Mouse (Mus musculus): ENCODE results near the gene Gadd45g. TPM values are rescaled to one million over a fixed set of nuclear protein-coding genes. Genes with fewer than 3 reads are reported as not detected.

Gene Gadd45g
- polyA plus RNA-seq, 1 experiment from 2014 or later = 192 TPM

DNA sequence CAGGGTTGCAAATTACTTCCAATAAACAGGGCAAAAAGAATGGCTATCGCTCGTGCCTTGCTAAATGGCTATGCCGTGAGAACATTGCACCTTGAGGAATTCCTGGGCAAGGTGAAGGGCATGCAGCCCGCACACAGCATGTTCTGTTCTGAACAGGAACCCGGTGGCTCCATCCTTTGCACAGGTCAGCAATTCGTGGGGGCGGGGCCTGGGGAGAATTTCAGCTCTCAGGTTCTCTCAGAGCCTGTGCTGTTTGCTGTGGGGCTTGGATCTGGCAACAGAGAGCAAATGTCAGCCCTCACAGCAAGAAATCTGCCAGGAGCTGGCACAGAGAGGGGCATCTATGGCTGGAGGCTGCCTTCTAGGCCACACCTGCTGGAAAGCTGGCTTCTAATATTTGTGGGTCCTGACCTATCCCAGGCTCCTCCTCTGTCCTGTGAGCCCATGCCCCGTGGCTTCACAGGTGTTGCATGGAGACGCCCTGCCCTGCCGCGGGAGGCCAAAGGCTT, 19.7 kb downstream of the Gadd45g start:
- H3K4me1 ChIP-seq = 0 out of 2 replicates have a peak, but pooled peaks cover 6% of the 10 kb centered on the region
- no peak overlapping the region for H3K27ac ChIP-seq (replicated peaks)
- 0 out of 2 replicates have a peak, but pooled peaks cover 6% of the 10 kb centered on the region for H3K9me3 ChIP-seq (replicated peaks)
- peaks cover 32% of the 10 kb centered on the region for H3K27me3 ChIP-seq (ENCODE audit: low read depth, poor library complexity, severe bottlenecking)
- H3K4me3 ChIP-seq = no peak overlapping the region
- H3K36me3 ChIP-seq = no peaks in the 10 kb centered on the region
- DNase-seq (ENCODE audit: low spot score) = no peak
- WGBS = 82% methylated on average over 11 of the region's 11 CpGs

- no peak for DNase-seq (ENCODE audit: low spot score)
- no peaks in the 10 kb centered on the region for H3K36me3 ChIP-seq
- no peaks in the 10 kb centered on the region for H3K9me3 ChIP-seq (replicated peaks)
- H3K27me3 ChIP-seq (ENCODE audit: low read depth, poor library complexity, severe bottlenecking) = peaks cover 32% of the 10 kb centered on the region
- 0 out of 2 replicates have a peak, but pooled peaks cover 6% of the 10 kb centered on the region for H3K4me1 ChIP-seq
- WGBS = 65% methylated on average over 12 of the region's 12 CpGs
- H3K4me3 ChIP-seq = no peak overlapping the region
- H3K27ac ChIP-seq (replicated peaks) = 0 out of 2 replicates have a peak overlapping the region, but pooled peaks have one; percentile 17
These were observed 22.1 kb downstream of the Gadd45g start for GRCm38 (mm10) chr13:51868491-51869128.

DNA sequence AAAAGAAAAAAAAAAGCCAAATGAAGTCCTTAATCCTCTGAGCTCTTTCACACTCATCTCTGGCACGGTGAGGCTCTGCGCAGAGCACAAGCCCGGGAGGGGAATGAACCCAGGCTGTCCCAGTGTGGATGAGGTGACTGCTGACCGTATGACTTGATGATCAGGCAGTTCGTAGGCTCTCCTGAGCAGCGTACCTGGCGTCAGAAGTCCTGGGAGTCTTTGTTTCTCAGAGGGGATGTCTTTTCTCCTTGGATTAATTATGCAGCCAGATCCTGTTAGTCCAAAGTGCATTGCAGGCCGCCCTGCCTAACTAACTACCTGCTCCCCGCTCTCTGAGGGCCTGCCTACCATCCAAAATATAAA, 22.6 kb downstream of the Gadd45g start:
- no peak for DNase-seq (ENCODE audit: low spot score)
- Histone ChIP-seq H3K27me3 (ENCODE audit: low read depth, poor library complexity, severe bottlenecking) (peaks cover 32% of the 10 kb centered on the region), H3K4me1 (0 out of 2 replicates have a peak, but pooled peaks cover 6% of the 10 kb centered on the region), H3K9me3 (replicated peaks) (no peaks in the 10 kb centered on the region), H3K27ac (replicated peaks) (no peak overlapping the region), H3K4me3 (no peak overlapping the region), H3K36me3 (no peaks in the 10 kb centered on the region)
- WGBS = 67% methylated on average over 9 of the region's 9 CpGs

DNA sequence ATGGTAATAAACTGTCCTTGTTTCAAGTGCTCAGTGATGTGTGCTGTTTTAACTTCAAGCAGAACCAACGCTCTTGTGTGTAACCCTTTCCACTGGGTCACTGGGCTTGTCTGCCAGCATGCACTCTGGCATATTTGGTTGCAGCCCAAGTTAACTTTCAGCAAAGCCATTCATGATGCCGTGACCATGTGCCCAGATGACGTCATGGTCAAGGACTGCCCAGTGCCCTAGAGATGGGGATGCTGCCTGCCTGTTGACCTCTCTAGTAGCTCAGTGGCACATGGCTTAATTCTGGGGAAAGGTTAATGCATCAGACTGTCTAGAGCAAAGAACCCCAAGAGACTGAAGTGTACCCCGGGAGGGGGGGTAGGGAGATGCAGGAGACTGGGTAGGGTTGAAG, 24.7 kb downstream of the Gadd45g start:
- no peak overlapping the region for H3K4me3 ChIP-seq
- WGBS = 94% methylated on average over 4 of the region's 4 CpGs
- no peak overlapping the region for H3K27ac ChIP-seq (replicated peaks)
- no peaks in the 10 kb centered on the region for H3K9me3 ChIP-seq (replicated peaks)
- H3K36me3 ChIP-seq = no peaks in the 10 kb centered on the region
- DNase-seq (ENCODE audit: low spot score) = no peak
- peaks cover 28% of the 10 kb centered on the region for H3K27me3 ChIP-seq (ENCODE audit: low read depth, poor library complexity, severe bottlenecking)
- H3K4me1 ChIP-seq = 0 out of 2 replicates have a peak, but pooled peaks cover 6% of the 10 kb centered on the region

- Histone ChIP-seq H3K27me3 (ENCODE audit: low read depth, poor library complexity, severe bottlenecking) (peaks cover 18% of the 10 kb centered on the region), H3K9me3 (replicated peaks) (no peaks in the 10 kb centered on the region), H3K36me3 (no peaks in the 10 kb centered on the region), H3K4me3 (no peak overlapping the region), H3K27ac (replicated peaks) (no peak overlapping the region), H3K4me1 (0 out of 2 replicates have a peak, but pooled peaks cover 6% of the 10 kb centered on the region)
- WGBS = 89% methylated on average over 9 of the region's 9 CpGs
- DNase-seq (ENCODE audit: low spot score) = no peak
These were observed 25.9 kb downstream of the Gadd45g start for GRCm38 (mm10) chr13:51872252-51872962.

DNA sequence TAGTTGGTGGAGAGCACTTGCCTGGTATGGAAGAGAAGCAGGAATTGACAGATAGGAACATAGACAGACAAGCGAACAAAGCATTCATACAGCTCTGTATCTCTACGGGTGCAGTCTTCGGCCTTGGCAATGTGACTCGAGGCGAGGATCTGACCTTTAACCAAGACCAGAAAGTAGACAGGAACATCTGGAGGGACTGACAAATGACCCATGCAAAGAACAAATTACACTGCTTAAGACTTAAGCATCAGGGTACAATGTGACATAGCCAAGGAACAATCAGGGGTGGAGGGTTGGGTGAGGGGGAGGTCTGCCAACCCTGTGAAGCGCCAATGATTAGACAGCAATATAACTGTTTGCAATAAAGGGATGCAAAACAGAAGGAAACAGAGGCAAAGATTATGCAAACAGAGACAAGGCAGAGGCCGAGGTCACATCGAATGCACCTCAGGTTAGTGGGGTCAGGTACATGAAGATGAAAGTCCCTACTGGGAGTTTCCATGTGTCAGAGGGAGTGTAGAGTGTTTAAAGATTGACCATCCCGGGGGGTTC, 26.6 kb downstream of the Gadd45g start:
- Histone ChIP-seq H3K4me1 (0 out of 2 replicates have a peak, but pooled peaks cover 6% of the 10 kb centered on the region), H3K27me3 (ENCODE audit: low read depth, poor library complexity, severe bottlenecking) (peaks cover 14% of the 10 kb centered on the region), H3K4me3 (no peak overlapping the region), H3K27ac (replicated peaks) (no peak overlapping the region), H3K36me3 (no peaks in the 10 kb centered on the region), H3K9me3 (replicated peaks) (no peaks in the 10 kb centered on the region)
- DNase-seq (ENCODE audit: low spot score) = no peak
- WGBS = 93% methylated on average over 9 of the region's 9 CpGs

- WGBS = 88% methylated on average over 5 of the region's 5 CpGs
These were observed 27.3 kb downstream of the Gadd45g start for GRCm38 (mm10) chr13:51873786-51874185.

GRCm38 (mm10) chr13:51876131-51876530, 29.7 kb downstream of the Gadd45g start:
- Histone ChIP-seq H3K9me3 (replicated peaks) (no peaks in the 10 kb centered on the region), H3K4me3 (no peak overlapping the region), H3K36me3 (no peaks in the 10 kb centered on the region), H3K4me1 (peaks cover 8% of the 10 kb centered on the region), H3K27ac (replicated peaks) (no peak overlapping the region), H3K27me3 (ENCODE audit: low read depth, poor library complexity, severe bottlenecking) (peaks cover 4% of the 10 kb centered on the region; the same call in 1 of the 2 replicates)
- no peak for DNase-seq (ENCODE audit: low spot score)
- 88% methylated on average over 12 of the region's 12 CpGs for WGBS

More at GRCm38 (mm10) chr13:51873786-51874185, 27.3 kb downstream of the Gadd45g start:
- no peaks in the 10 kb centered on the region for H3K36me3 ChIP-seq
- H3K4me3 ChIP-seq = no peak overlapping the region
- DNase-seq (ENCODE audit: low spot score) = no peak
- peaks cover 6% of the 10 kb centered on the region; the same call in 1 of the 2 replicates for H3K27me3 ChIP-seq (ENCODE audit: low read depth, poor library complexity, severe bottlenecking)
- H3K4me1 ChIP-seq = peaks cover 2% of the 10 kb centered on the region; the same call in 1 of the 2 replicates
- no peak overlapping the region for H3K27ac ChIP-seq (replicated peaks)
- H3K9me3 ChIP-seq (replicated peaks) = no peaks in the 10 kb centered on the region

DNA sequence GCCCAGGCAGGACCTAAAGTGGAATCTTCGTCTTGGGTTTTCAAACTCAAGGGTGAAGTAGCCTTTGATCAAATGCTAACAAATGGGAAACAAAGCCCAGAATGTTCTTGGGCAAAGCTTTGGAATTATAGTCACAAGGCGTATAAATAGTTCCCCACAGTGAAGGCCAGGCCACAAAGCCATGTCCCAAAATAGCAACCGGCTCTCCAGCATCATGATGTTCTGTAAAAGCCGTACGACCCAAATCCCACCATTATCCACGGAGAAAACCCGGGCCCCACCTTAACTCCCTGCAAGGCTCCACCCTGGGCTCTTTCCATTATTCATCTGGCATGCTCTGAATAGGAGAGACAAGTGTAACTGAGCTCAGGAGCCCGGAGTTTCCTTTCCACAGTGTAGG, 32.3 kb downstream of the Gadd45g start:
- H3K4me3 ChIP-seq = no peak overlapping the region
- DNase-seq (ENCODE audit: low spot score) = no peak
- no peaks in the 10 kb centered on the region for H3K36me3 ChIP-seq
- peaks cover 7% of the 10 kb centered on the region; the same call in 1 of the 2 replicates for H3K27me3 ChIP-seq (ENCODE audit: low read depth, poor library complexity, severe bottlenecking)
- peaks cover 31% of the 10 kb centered on the region for H3K4me1 ChIP-seq
- H3K9me3 ChIP-seq (replicated peaks) = no peaks in the 10 kb centered on the region
- 52% methylated on average over 8 of the region's 8 CpGs for WGBS
- H3K27ac ChIP-seq (replicated peaks) = 0 out of 2 replicates have a peak overlapping the region, but pooled peaks have one; percentile 9

- WGBS = 92% methylated on average over 3 of the region's 3 CpGs
- Histone ChIP-seq H3K9me3 (replicated peaks) (no peaks in the 10 kb centered on the region), H3K4me3 (no peak overlapping the region), H3K27me3 (ENCODE audit: low read depth, poor library complexity, severe bottlenecking) (peaks cover 7% of the 10 kb centered on the region; the same call in 1 of the 2 replicates), H3K27ac (replicated peaks) (no peak overlapping the region), H3K4me1 (peaks cover 36% of the 10 kb centered on the region), H3K36me3 (no peaks in the 10 kb centered on the region)
- no peak for DNase-seq (ENCODE audit: low spot score)
These were observed 33.1 kb downstream of the Gadd45g start for GRCm38 (mm10) chr13:51879571-51879970.

DNA sequence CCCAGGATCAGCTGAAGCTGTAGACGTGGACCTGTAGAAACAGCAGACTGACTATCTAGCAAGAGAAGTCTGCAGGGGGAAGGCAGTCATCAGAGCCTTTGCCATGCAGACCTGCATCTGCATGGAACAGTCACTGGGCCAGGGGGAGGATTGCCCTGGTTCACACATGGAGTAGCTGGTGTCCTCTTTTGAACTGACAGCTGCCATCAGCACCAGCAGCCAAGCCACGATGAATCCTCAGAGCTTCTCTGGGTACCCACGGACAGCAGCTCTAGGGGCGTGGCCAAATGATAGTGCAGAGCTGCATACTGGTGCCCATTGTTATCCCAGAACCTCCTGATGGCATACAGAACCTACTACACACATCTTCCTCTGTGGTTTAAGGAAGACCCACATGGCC, 33.5 kb downstream of the Gadd45g start:
- Histone ChIP-seq H3K27me3 (ENCODE audit: low read depth, poor library complexity, severe bottlenecking) (peaks cover 7% of the 10 kb centered on the region; the same call in 1 of the 2 replicates), H3K4me1 (peaks cover 36% of the 10 kb centered on the region), H3K36me3 (no peaks in the 10 kb centered on the region), H3K4me3 (no peak overlapping the region), H3K9me3 (replicated peaks) (no peaks in the 10 kb centered on the region), H3K27ac (replicated peaks) (no peak overlapping the region)
- DNase-seq (ENCODE audit: low spot score) = no peak
- WGBS = 88% methylated on average over 4 of the region's 4 CpGs

DNA sequence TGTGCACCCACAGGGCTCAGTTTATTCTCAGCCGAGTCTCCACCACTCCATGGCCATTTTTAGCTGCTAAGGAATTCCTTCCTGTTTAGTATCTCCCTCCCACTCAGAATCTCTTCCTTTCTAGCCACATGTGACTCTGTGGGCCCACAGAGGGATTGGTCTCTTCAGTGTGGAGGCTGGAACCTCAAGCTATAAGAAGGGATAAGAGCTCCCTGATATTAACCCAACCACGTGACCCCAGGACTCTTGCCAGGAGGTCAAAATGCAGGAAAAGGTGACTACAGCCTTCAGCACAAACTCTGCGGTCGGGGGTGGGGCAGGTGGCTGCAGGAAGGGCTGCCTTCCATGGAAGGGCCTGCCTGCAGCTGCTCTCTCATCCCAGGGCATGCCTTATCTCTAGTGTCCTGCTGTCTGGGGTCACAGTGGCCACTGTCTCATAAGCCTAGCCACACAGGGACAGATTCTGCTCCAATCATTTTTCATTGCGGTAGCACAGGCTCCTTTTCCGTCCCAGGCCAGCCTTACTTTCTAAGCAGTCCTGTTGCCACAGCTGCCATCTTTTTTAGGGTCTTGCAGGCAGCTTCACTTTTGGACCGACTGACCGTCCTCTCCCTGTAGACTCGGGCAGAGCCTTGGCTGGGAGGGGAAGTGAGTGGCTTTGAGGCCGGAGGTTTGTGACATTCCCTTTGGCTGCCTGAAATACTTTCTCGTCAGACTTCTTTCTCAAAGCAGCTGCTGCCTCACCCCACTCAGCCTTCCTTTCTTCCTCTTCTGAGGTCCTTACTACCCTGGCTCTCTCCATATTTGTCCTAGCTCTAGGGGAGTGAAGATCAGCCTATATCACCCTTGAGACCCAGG, 35.0 kb downstream of the Gadd45g start:
- Histone ChIP-seq H3K4me3 (no peak overlapping the region), H3K27me3 (ENCODE audit: low read depth, poor library complexity, severe bottlenecking) (peaks cover 7% of the 10 kb centered on the region; the same call in 1 of the 2 replicates), H3K4me1 (peaks cover 36% of the 10 kb centered on the region), H3K27ac (replicated peaks) (no peak overlapping the region), H3K36me3 (no peaks in the 10 kb centered on the region), H3K9me3 (replicated peaks) (no peaks in the 10 kb centered on the region)
- DNase-seq (ENCODE audit: low spot score) = no peak
- WGBS = 76% methylated on average over 11 of the region's 11 CpGs
